Mouse (Mus musculus): ENCODE measurements around the gene Grn.

GRCm38 (mm10) chr11:102425555-102426316, 4.4 kb upstream of the Grn start:
- TF ChIP-seq TCF12 (IDR thresholded peaks at IDR 0.05; ENCODE audit: insufficient read depth, poor library complexity, severe bottlenecking) = no peak
- no peak for TF ChIP-seq E2F4 (IDR thresholded peaks at IDR 0.05; ENCODE audit: insufficient read depth)
- TF ChIP-seq CEBPB (IDR thresholded peaks at IDR 0.05; ENCODE audit: insufficient read depth, poor library complexity, severe bottlenecking) = no peak
- no peak for TF ChIP-seq USF1 (IDR thresholded peaks at IDR 0.05; ENCODE audit: low read depth)
